Mouse (Mus musculus): ENCODE measurements around the gene Gtdc1. TPM values are rescaled to one million over a fixed set of nuclear protein-coding genes. Genes with fewer than 3 reads are reported as not detected.
A peak's percentile ranks its signal among the peaks of the same experiment; 100 is the strongest.

Gene Gtdc1
- total and polyA plus RNA-seq, 2 experiments = 2.9 to 9.3 TPM

DNA sequence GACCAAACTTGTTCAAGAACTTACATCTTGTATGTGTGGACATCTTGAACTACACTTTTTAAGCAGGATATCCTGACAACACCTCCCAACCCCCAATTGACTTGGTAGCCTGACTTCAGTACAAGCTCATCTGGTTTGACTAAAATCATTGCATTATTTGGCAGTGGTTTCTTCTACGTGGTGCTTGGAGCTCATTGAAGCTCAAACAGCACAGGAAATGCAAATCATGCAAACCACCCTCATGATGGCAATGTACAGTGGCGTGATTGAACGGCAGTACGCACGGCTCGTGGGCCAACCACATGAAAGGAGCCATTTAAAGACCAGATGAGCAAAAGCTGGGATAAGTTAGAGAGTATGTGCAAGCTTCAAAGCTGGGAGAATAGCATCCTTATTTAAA, 123.0 kb downstream of the Gtdc1 start:
- no peak overlapping the region for H3K27ac ChIP-seq (replicated peaks; ENCODE audit: insufficient read depth, low read depth, low read length)
- H3K36me3 ChIP-seq (ENCODE audit: control insufficient read depth, insufficient read depth, low read length) = no peaks in the 10 kb centered on the region
- 93% methylated on average over 6 of the region's 6 CpGs for WGBS
- H3K79me2 ChIP-seq (ENCODE audit: control insufficient read depth, insufficient read depth, low read length) = no peaks in the 10 kb centered on the region
- no peak overlapping the region for H3K4me3 ChIP-seq (ENCODE audit: insufficient read depth, low read depth, low read length)
- no peak for TF ChIP-seq POLR2A (IDR thresholded peaks at IDR 0.05; ENCODE audit: extremely low read depth, insufficient read depth, low read length)
- TF ChIP-seq CTCF (IDR thresholded peaks at IDR 0.05; ENCODE audit: low read depth, low read length) = no peak
- no peak overlapping the region for H3K9ac ChIP-seq (ENCODE audit: low read depth, low read length)
- DNase-seq (ENCODE audit: extremely low read depth, low read depth, low spot score) = no peak
- H3K4me1 ChIP-seq (ENCODE audit: control insufficient read depth, insufficient read depth, low read length) = no peaks in the 10 kb centered on the region
- no peaks in the 10 kb centered on the region for H3K27me3 ChIP-seq (ENCODE audit: control insufficient read depth, insufficient read depth, low read length)

DNA sequence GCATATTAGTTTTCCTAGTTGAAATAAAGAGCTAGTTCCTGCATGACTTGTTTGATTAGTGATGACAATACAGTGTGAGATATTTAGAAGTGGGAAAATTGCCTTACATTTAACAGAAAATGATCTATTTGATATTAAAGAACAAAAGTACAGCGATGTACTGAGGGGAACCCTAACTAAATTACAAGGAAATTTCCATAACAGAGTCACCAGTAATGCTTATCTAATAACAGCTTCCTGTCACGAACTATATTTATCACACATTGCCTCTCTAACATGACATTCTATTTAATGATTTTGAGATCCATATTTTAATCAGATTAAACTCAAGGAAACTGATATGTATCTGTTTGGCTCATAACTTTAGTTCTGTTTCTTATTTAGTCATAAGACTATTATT, 126.1 kb downstream of the Gtdc1 start:
- H3K79me2 ChIP-seq (ENCODE audit: control insufficient read depth, insufficient read depth, low read length) = no peaks in the 10 kb centered on the region
- no peak for TF ChIP-seq CTCF (IDR thresholded peaks at IDR 0.05; ENCODE audit: low read depth, low read length)
- no peak for TF ChIP-seq POLR2A (IDR thresholded peaks at IDR 0.05; ENCODE audit: extremely low read depth, insufficient read depth, low read length)
- H3K4me3 ChIP-seq (ENCODE audit: insufficient read depth, low read depth, low read length) = no peak overlapping the region
- WGBS = 69% methylated on average over 2 of the region's 2 CpGs
- no peaks in the 10 kb centered on the region for H3K4me1 ChIP-seq (ENCODE audit: control insufficient read depth, insufficient read depth, low read length)
- H3K27me3 ChIP-seq (ENCODE audit: control insufficient read depth, insufficient read depth, low read length) = no peaks in the 10 kb centered on the region
- no peak for DNase-seq (ENCODE audit: extremely low read depth, low read depth, low spot score)
- no peak overlapping the region for H3K9ac ChIP-seq (ENCODE audit: low read depth, low read length)
- H3K36me3 ChIP-seq (ENCODE audit: control insufficient read depth, insufficient read depth, low read length) = no peaks in the 10 kb centered on the region
- H3K27ac ChIP-seq (replicated peaks; ENCODE audit: insufficient read depth, low read depth, low read length) = no peak overlapping the region

DNA sequence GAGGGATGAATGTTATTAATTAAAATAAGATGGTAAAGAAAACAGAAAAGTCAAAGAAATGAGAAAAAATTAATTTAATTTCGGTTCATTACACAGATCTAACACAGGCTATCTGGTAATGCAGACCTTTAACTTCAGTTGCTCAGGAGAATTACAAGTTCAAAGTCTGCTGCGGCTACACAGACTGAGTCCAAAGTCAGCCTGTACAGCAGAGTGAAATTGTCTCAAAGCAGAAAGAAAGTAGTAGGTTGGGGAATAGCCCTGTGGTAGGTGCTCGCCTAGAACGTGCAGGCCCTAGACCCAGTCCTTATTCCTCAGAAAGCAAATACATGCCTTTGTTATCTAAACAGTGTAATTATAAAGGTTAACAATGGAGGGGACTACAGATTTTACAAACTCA, 135.6 kb downstream of the Gtdc1 start:
- Histone ChIP-seq H3K4me3 (ENCODE audit: insufficient read depth, low read depth, low read length) (no peak overlapping the region), H3K9ac (ENCODE audit: low read depth, low read length) (no peak overlapping the region), H3K79me2 (ENCODE audit: control insufficient read depth, insufficient read depth, low read length) (no peaks in the 10 kb centered on the region), H3K27me3 (ENCODE audit: control insufficient read depth, insufficient read depth, low read length) (no peaks in the 10 kb centered on the region), H3K4me1 (ENCODE audit: control insufficient read depth, insufficient read depth, low read length) (no peaks in the 10 kb centered on the region), H3K36me3 (ENCODE audit: control insufficient read depth, insufficient read depth, low read length) (no peaks in the 10 kb centered on the region), H3K27ac (replicated peaks; ENCODE audit: insufficient read depth, low read depth, low read length) (no peak overlapping the region)
- TF ChIP-seq CTCF (IDR thresholded peaks at IDR 0.05; ENCODE audit: low read depth, low read length) (no peak), POLR2A (IDR thresholded peaks at IDR 0.05; ENCODE audit: extremely low read depth, insufficient read depth, low read length) (no peak)
- DNase-seq (ENCODE audit: extremely low read depth, low read depth, low spot score) = peak; percentile 78
- WGBS = 51% methylated on average over 4 of the region's 4 CpGs

DNA sequence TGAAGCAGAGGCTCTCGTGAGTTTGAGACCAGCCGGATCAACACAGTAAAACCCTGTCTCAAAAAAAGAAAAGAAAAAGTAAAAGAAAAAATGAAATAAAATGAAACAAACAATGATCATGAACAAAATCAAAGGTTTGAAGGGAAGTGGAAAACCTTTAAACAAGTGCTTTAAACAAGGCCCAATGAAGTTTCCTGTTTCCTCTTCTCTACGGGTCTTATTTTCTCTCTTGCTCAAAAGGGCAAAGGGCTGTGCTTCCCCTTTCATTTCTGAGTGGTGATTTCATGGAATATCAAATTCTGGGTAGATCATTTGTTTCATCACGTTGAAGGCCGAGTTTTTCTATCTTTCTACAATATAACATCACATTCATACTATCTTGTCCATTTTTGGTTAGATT, 136.3 kb downstream of the Gtdc1 start:
- Histone ChIP-seq H3K36me3 (ENCODE audit: control insufficient read depth, insufficient read depth, low read length) (no peaks in the 10 kb centered on the region), H3K4me3 (ENCODE audit: insufficient read depth, low read depth, low read length) (no peak overlapping the region), H3K9ac (ENCODE audit: low read depth, low read length) (no peak overlapping the region), H3K4me1 (ENCODE audit: control insufficient read depth, insufficient read depth, low read length) (no peaks in the 10 kb centered on the region), H3K27ac (replicated peaks; ENCODE audit: insufficient read depth, low read depth, low read length) (no peak overlapping the region), H3K27me3 (ENCODE audit: control insufficient read depth, insufficient read depth, low read length) (no peaks in the 10 kb centered on the region), H3K79me2 (ENCODE audit: control insufficient read depth, insufficient read depth, low read length) (no peaks in the 10 kb centered on the region)
- WGBS = 79% methylated on average over 5 of the region's 5 CpGs
- TF ChIP-seq CTCF (IDR thresholded peaks at IDR 0.05; ENCODE audit: low read depth, low read length) (no peak), POLR2A (IDR thresholded peaks at IDR 0.05; ENCODE audit: extremely low read depth, insufficient read depth, low read length) (no peak)
- DNase-seq (ENCODE audit: extremely low read depth, low read depth, low spot score) = peak; percentile 9

DNA sequence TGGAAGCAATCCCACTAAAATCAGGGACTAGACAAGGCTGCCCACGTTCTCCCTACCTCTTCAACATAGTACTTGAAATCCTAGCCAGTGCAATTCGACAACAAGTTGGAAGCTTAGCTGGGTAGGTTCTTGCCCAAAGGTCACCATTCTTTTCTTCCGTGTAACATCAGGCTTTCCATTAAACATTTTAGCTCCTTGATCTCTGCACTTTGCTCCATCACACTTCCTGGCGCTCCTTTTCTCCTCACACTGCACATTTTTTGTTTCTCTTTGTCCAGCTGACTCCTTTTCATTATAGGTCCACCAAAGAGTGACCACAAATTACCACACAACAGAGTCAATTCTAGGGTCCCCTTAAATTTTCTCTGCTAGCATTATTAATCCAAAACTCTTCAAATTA, 144.7 kb downstream of the Gtdc1 start:
- H3K4me1 ChIP-seq (ENCODE audit: control insufficient read depth, insufficient read depth, low read length) = no peaks in the 10 kb centered on the region
- H3K4me3 ChIP-seq (ENCODE audit: insufficient read depth, low read depth, low read length) = no peak overlapping the region
- H3K27me3 ChIP-seq (ENCODE audit: control insufficient read depth, insufficient read depth, low read length) = no peaks in the 10 kb centered on the region
- no peaks in the 10 kb centered on the region; the same call in 1 of the 2 replicates for H3K36me3 ChIP-seq (ENCODE audit: control insufficient read depth, insufficient read depth, low read length)
- H3K79me2 ChIP-seq (ENCODE audit: control insufficient read depth, insufficient read depth, low read length) = no peaks in the 10 kb centered on the region
- no peak overlapping the region for H3K9ac ChIP-seq (ENCODE audit: low read depth, low read length)
- 95% methylated on average over 4 of the region's 4 CpGs for WGBS
- no peak overlapping the region for H3K27ac ChIP-seq (replicated peaks; ENCODE audit: insufficient read depth, low read depth, low read length)
- TF ChIP-seq POLR2A (IDR thresholded peaks at IDR 0.05; ENCODE audit: extremely low read depth, insufficient read depth, low read length) (no peak), CTCF (IDR thresholded peaks at IDR 0.05; ENCODE audit: low read depth, low read length) (no peak)
- no peak for DNase-seq (ENCODE audit: extremely low read depth, low read depth, low spot score)

DNA sequence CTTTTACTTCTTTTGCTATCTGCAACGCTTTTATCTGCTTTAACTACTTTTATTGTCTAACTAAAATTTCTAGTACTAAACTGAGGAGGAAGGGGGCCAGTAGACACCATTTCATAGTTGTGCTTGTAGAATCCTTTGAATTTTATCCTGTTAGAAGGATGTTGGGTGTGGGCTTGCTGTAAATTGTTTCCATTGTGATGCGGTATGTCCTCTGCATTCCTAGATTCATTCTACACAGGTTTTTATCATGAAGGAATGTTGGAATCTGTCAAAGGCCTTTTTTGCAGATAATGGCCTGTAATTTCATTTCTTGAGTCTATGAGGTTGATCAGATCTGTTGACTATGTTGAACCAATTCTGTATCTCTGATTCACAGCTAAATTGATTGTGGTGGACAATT, 146.5 kb downstream of the Gtdc1 start:
- H3K36me3 ChIP-seq (ENCODE audit: control insufficient read depth, insufficient read depth, low read length) = no peaks in the 10 kb centered on the region; the same call in 1 of the 2 replicates
- TF ChIP-seq POLR2A (IDR thresholded peaks at IDR 0.05; ENCODE audit: extremely low read depth, insufficient read depth, low read length) (no peak), CTCF (IDR thresholded peaks at IDR 0.05; ENCODE audit: low read depth, low read length) (no peak)
- no peak overlapping the region for H3K9ac ChIP-seq (ENCODE audit: low read depth, low read length)
- no peaks in the 10 kb centered on the region for H3K79me2 ChIP-seq (ENCODE audit: control insufficient read depth, insufficient read depth, low read length)
- no peak overlapping the region for H3K4me3 ChIP-seq (ENCODE audit: insufficient read depth, low read depth, low read length)
- no peak for DNase-seq (ENCODE audit: extremely low read depth, low read depth, low spot score)
- no peak overlapping the region for H3K27ac ChIP-seq (replicated peaks; ENCODE audit: insufficient read depth, low read depth, low read length)
- 90% methylated on average over 2 of the region's 2 CpGs for WGBS
- H3K27me3 ChIP-seq (ENCODE audit: control insufficient read depth, insufficient read depth, low read length) = no peaks in the 10 kb centered on the region
- H3K4me1 ChIP-seq (ENCODE audit: control insufficient read depth, insufficient read depth, low read length) = no peaks in the 10 kb centered on the region
